Mouse (Mus musculus): ENCODE data around the gene Slc8a1.

DNA sequence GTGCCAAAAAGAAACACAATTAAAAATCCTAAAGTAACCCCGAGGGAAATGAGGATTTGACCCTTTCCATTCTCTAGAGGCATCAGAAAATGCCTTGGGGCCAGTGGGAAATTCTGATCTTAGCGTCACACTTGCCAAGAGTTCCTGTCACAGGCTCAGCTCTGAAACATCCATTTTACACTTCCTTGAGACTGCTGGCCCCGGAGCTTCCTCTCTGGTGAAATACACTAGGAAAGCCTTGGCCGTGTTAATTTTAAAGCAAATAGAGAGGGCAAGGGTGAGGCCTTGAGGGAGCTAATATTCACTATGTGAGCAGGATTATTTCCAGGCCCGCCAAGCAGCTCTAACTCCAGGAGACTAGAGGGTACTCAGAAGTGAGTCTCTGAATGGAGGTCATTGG, 305.0 kb downstream of the Slc8a1 start:
- TF ChIP-seq CTCF (IDR thresholded peaks at IDR 0.05) (no peak), EP300 (IDR thresholded peaks at IDR 0.05; ENCODE audit: insufficient read depth, low read depth, low read length) (no peak), POLR2A (IDR thresholded peaks at IDR 0.05; ENCODE audit: insufficient read depth, low read depth, low read length) (no peak)

All from heart, adult 2 months (tissue).